Mouse (Mus musculus) ES-Bruce4 (cell line): Measurements from ENCODE around the gene Hip1r.

Source experiments
- CTCF ChIP-seq: IDR thresholded peaks from one replicate; pipeline ENCODE4 v1.8.1; 2011; ENCODE audit warnings: low read depth, low read length
- EP300 ChIP-seq: IDR thresholded peaks from 2 replicates; pipeline ENCODE4 v1.6.1; 2011; ENCODE audit warnings: low read depth, low read length; ENCODE audit not compliant: insufficient read depth
- POLR2A ChIP-seq: IDR thresholded peaks from one replicate; pipeline ENCODE4 v1.8.1; 2011; ENCODE audit warnings: low read length; ENCODE audit not compliant: insufficient read depth

- TF ChIP-seq POLR2A (no peak), CTCF (no peak), EP300 (no peak)
These were observed 40.3 kb downstream of the Hip1r start for GRCm38 (mm10) chr5:124013747-124014146.
